Mouse (Mus musculus) olfactory bulb, adult 2 months (tissue): Measurements from ENCODE around the gene Rasa1. TPM values are rescaled to one million over a fixed set of nuclear protein-coding genes. Genes with fewer than 3 reads are reported as not detected.

Source experiments
- H3K27ac ChIP-seq: fragments of 200-500 bp; 2 replicates; pipeline ENCODE4 v1.5.1; 2012; ENCODE audit warnings: low read depth, low read length; ENCODE audit not compliant: insufficient read depth
- H3K4me1 ChIP-seq: fragments of 200-500 bp; 2 replicates; pipeline ENCODE4 v1.6.1; 2012; ENCODE audit warnings: low read length; ENCODE audit not compliant: control insufficient read depth, insufficient read depth
- H3K4me3 ChIP-seq: fragments of 200-500 bp; 2 replicates; pipeline ENCODE4 v1.5.1; 2012; ENCODE audit warnings: mild to moderate bottlenecking, low read depth, low read length, moderate library complexity; ENCODE audit not compliant: insufficient read depth
- CTCF ChIP-seq: fragments of 200-500 bp; IDR thresholded peaks from 2 replicates; pipeline ENCODE4 v1.5.1; 2012; ENCODE audit warnings: low read depth, mild to moderate bottlenecking, low read length, moderate library complexity; ENCODE audit not compliant: insufficient read depth
- POLR2A ChIP-seq: fragments of 200-500 bp; IDR thresholded peaks from 2 replicates; pipeline ENCODE4 v1.6.1; 2012; ENCODE audit warnings: mild to moderate bottlenecking, low read depth, low read length, moderate library complexity; ENCODE audit not compliant: insufficient read depth
- WGBS: fragments of 180-500 bp; shearing (Covaris S2); methylation state at CpG from one replicate; pipeline ENCODE4 v1.1.7; 2018; 5-methylcytosine and 5-hydroxymethylcytosine counted together
- polyA plus RNA-seq: library from polyadenylated mRNA; stranded (reverse); fragments of >200 nt; gene quantifications from 2 replicates; pipeline ENCODE4 v1.2.4, GENCODE M21; 2012; ENCODE audit warnings: low replicate concordance; ENCODE audit not compliant: missing spikeins, insufficient read depth, insufficient read length

Gene Rasa1
- polyA plus RNA-seq = 280 TPM in 1 of 2 replicates, not detected in the other

DNA sequence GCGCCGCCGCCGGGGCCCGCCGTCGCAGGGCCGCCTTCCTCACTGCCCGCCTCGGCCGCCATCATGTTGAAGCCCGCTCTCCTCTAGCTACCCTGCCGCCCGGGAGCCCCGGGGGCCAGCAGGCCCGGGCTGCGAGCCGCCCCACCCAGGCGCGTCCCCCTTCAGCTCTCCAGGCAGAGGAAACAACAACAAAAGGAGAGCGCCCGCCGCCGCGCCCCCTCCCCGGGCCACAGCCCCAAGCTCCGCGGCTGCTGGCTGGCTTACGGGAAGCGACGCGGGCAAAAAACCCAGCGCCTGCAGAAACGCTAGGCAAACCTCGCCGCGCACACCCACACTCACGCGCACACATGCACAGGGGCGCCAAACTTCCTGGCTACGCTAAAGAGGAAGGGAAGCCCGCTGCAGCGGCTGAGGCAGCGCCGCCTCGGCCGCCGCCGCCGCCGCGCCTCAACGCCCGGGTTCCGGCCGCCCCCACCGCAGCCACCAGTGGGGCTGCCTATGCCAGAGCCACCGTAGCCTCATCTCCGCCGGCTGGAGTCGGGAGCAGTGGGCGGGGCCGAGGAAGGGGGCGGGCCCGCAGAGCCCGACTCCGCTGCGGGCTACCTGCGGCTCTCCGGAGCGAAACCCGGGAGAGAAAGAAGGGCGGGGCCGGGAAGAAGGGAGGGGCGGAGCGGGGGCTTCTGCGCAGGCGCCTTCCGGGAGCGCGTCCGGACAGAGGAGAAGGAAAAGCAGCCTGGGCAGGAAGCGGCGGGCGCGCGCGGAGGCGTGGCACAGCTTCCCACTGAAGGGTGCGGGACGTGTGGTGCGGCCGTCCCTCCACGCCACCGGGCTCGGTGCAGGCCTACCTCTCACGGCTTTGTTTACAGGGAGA, at the start of gene Rasa1:
Gene Rasa1, minus strand, starts transcription at position 288 of the 871 bp plus-strand sequence.
- no peaks in the 10 kb centered on the region for H3K4me1 ChIP-seq
- H3K4me3 ChIP-seq = peak within 1 kb of the TSS; percentile 62
- TF ChIP-seq CTCF (no peak), POLR2A (peak; percentile 49)
- peak within 1 kb of the TSS; percentile 89 for H3K27ac ChIP-seq
- under 1% methylated on average over 95 of the region's 97 CpGs for WGBS

DNA sequence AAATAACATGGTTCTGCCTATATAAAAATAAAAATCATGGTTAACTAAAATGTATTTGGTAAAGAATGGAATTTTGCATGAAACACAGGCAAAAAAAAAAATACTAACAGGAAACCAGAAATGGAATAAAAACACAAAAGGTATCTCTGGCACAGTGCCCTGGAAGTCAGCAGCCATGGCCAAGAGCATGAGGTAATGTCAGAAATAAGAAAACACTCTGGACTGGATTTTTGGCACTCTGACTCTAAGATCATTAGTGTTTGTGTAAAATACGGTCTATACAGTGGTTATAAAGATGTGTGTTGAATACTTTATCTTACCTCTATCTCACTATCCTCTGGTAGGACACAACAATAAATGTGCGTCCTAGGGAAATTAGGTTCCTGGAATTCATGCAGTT, 22.6 kb upstream of the Rasa1 start:
- TF ChIP-seq CTCF = no peak
- TF ChIP-seq POLR2A = no peak
- no peaks in the 10 kb centered on the region for H3K4me1 ChIP-seq
- 69% methylated on average over 2 of the region's 2 CpGs for WGBS
- H3K4me3 ChIP-seq = no peak overlapping the region
- no peak overlapping the region for H3K27ac ChIP-seq

DNA sequence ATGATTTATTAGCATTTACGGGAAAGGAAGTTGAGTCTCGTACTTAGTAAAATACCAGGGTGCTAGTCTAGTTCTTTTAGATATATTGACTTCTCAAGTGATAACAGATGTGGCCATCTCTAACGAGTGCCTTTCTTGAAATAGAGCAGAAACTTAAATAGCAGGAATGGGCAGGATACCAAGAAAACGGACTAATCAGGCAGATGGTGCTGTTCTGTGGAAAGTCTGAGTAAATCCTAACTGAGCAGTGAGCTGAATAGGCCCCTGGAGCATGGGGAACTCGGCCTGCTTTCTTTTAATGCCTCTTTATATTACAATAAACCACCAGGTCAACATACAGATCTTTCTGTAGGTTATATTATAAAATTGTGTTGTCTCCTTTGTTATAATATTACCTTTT, 22.0 kb upstream of the Rasa1 start:
- WGBS = 30% methylated on average over 5 of the region's 5 CpGs
- no peak overlapping the region for H3K27ac ChIP-seq
- TF ChIP-seq POLR2A (no peak), CTCF (no peak)
- H3K4me3 ChIP-seq = no peak overlapping the region
- H3K4me1 ChIP-seq = no peaks in the 10 kb centered on the region

DNA sequence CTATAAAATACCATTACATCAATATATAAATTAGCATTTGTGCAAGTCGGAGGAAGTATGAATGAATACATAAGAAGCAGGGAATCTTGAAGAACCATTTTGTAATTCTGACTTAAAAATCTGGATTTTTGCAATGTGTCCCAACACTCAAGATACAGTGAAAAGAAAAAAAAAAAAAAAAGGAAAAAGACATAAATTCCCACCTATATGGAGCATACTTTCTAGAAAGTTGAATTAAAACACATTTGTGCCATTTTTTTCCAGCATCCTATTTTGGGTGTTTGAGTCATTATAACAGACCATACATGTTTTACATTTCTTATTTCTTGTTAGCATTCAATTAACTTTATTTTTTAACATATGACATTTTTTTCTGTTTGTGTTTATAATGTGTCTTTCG, 21.6 kb upstream of the Rasa1 start:
- Histone ChIP-seq H3K4me3 (no peak overlapping the region), H3K4me1 (no peaks in the 10 kb centered on the region), H3K27ac (no peak overlapping the region)
- TF ChIP-seq POLR2A (no peak), CTCF (no peak)
- 77% methylated on average over 2 of the region's 2 CpGs for WGBS

DNA sequence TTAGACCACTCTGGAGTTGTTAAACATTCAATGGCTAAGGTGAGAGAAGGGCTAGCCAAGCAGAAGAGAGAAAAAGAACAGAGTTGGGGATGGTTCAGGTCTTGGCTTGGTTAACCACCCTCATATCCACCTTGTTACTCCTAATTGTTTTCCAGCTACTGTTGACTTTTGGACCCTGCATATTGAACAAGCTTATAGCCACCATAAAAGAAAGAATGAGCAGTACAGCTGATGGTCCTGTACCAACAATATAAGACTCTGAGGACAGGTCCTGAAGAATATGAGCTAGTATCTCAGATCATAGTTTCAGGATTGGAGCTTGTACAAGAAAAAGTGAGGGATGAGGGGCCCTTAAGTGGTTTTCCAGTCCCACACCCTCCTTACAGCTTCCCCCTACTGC, 17.1 kb upstream of the Rasa1 start:
- no peak for TF ChIP-seq CTCF
- TF ChIP-seq POLR2A = no peak
- H3K4me1 ChIP-seq = no peaks in the 10 kb centered on the region
- H3K27ac ChIP-seq = no peak overlapping the region
- H3K4me3 ChIP-seq = no peak overlapping the region

GRCm38 (mm10) chr13:85290651-85291050, 1.7 kb upstream of the Rasa1 start:
- Histone ChIP-seq H3K27ac (no peak overlapping the region), H3K4me1 (no peaks in the 10 kb centered on the region), H3K4me3 (no peak overlapping the region)
- TF ChIP-seq CTCF (no peak), POLR2A (no peak)
- 73% methylated on average over 1 of the region's 1 CpGs for WGBS

GRCm38 (mm10) chr13:85288574-85288842, 422 bp downstream of the Rasa1 start:
- WGBS = under 1% methylated on average over 33 of the region's 35 CpGs
- TF ChIP-seq CTCF (no peak), POLR2A (no peak)
- H3K4me3 ChIP-seq = peak overlapping the region; percentile 62
- peak overlapping the region; percentile 78 for H3K27ac ChIP-seq
- H3K4me1 ChIP-seq = no peaks in the 10 kb centered on the region

DNA sequence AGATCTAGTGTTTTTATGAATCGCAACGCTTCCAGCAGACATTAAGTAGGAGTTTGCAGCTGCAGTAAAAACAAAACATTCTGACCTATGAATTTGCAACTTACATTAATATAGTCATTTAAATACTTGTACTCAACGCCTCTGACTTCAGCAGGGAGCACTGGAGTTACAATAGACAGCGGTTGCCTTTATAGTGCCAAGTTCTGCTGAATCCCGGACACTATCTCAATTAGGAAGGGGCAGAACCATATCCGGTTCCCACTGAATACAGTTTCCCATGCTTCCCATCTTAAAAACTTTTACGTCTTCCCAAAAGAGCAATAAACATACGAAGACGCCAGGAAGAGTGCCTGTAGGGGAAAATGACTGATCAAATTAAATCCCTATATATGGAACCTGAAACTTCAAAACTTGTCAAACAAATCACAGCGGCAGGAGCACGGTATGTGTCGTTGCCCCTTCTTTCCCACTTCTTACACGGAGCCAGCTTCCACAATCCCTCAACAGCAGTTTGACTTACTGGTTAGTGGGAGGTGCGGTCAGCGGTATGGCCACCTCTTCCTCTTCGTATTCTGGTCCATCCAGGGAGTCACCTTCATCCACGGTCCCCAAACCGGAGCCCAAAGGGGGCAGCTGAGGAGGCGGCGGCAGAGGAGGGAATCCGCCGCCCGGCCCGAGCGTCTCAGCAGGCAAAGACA, 905 bp downstream of the Rasa1 start:
- WGBS = under 1% methylated on average over 24 of the region's 25 CpGs
- Histone ChIP-seq H3K27ac (peak overlapping the region; percentile 78), H3K4me1 (no peaks in the 10 kb centered on the region), H3K4me3 (peak overlapping the region; percentile 62)
- no peak for TF ChIP-seq POLR2A
- no peak for TF ChIP-seq CTCF

- Histone ChIP-seq H3K27ac (no peak overlapping the region), H3K4me3 (no peak overlapping the region), H3K4me1 (no peaks in the 10 kb centered on the region)
- TF ChIP-seq CTCF = no peak
- TF ChIP-seq POLR2A = no peak
Measured at GRCm38 (mm10) chr13:85282626-85283025, 6.3 kb downstream of the Rasa1 start.
